Mouse (Mus musculus) lung, adult 2 months (tissue): Measurements from ENCODE around the gene Neb. TPM values are rescaled to one million over a fixed set of nuclear protein-coding genes. Genes with fewer than 3 reads are reported as not detected.

Experiments used
- DNase-seq: peaks from one replicate; pipeline ENCODE4 v3.0.0; 2022
- H3K4me1 ChIP-seq: fragments of 200-500 bp; 2 replicates; pipeline ENCODE4 v1.6.1; 2011; ENCODE audit warnings: low read length; ENCODE audit not compliant: control insufficient read depth, insufficient read depth
- H3K4me3 ChIP-seq: fragments of 200-500 bp; replicated peaks from 2 replicates; pipeline ENCODE3; 2011; ENCODE audit warnings: low read depth, mild to moderate bottlenecking, control low read depth, low read length; ENCODE audit errors: extremely low read depth
- CTCF ChIP-seq: fragments of 200-500 bp; IDR thresholded peaks from 2 replicates; pipeline ENCODE4 v1.5.1; 2011; ENCODE audit warnings: mild to moderate bottlenecking, low read length, control low read depth; ENCODE audit not compliant: insufficient read depth
- POLR2A ChIP-seq: fragments of 200-500 bp; IDR thresholded peaks from 2 replicates; pipeline ENCODE4 v1.6.1; 2011; ENCODE audit warnings: low read depth, mild to moderate bottlenecking, control low read depth, low read length, borderline replicate concordance; ENCODE audit errors: extremely low read depth
- WGBS: fragments of 180-500 bp; shearing (Covaris S2); methylation state at CpG from one replicate; pipeline ENCODE4 v1.1.7; 2018; 5-methylcytosine and 5-hydroxymethylcytosine counted together
- polyA plus RNA-seq: library from polyadenylated mRNA; depleted of rRNA; stranded (reverse); fragments of >200 nt; gene quantifications from 2 replicates; pipeline ENCODE4 v1.2.3, GENCODE M21; 2012

Neb gene
- polyA plus RNA-seq, 1 experiment: 15.0 TPM

DNA sequence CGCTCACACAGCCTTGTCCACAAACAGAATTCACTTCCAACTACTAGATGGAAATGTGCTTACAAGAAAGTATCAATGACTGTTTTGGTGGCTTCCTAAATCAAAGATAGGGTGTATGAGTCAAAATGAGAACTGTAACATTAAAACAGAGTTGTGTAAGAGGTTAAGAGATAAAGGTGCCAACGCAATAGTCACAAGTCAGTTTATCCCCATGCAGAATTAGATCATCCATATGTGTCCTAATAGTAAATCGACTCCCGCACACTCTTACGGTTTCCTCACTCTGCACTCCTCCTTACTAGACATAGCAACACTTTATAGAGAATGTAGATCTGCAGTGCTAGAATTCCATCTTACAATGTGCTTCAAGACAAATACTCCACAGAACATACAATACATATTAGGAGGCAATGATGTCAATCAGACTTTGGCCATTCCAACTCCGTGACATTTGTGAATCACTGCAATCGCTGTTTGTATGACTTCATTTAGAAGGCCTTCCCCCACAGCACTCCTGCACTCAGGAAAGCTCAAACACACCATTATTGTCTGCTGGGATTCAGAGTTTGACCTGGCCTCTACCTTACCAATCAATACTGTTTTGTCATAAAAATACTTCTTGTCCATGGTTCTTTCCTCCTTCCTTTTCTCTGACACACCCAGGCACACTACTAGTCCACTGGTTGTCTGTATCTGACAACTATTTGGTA is 41.9 kb upstream of the Neb start:
- 73% methylated on average over 7 of the region's 7 CpGs for WGBS
- peaks cover 24% of the 10 kb centered on the region for H3K4me1 ChIP-seq
- no peak for TF ChIP-seq CTCF
- no peak for TF ChIP-seq POLR2A
- no peak overlapping the region for H3K4me3 ChIP-seq
- DNase-seq: no peak

DNA sequence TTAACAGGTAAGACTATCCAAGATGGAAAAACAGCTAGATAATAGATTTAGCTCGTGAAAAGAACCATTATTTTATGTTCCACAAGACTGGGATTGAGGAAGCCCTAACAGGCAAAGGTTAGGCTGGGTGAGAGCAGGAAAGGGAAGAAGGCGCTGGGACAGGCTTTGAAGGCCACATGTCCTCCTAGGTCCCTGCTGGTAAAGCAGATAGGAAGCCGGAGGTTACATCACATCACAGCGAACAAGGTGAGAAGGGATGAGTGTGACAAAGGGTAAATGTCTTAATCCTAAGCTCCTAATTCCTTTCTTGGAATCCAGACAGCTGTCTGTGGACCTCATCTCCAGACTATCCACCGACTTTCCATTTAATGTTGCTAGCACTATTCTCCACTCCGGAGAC is 41.0 kb upstream of the Neb start:
- DNase-seq: no peak
- no peak overlapping the region for H3K4me3 ChIP-seq
- 55% methylated on average over 6 of the region's 6 CpGs for WGBS
- H3K4me1 ChIP-seq: peaks cover 24% of the 10 kb centered on the region
- TF ChIP-seq CTCF (no peak), POLR2A (no peak)

- peaks cover 3% of the 10 kb centered on the region for H3K4me1 ChIP-seq
- DNase-seq: no peak
- no peak overlapping the region for H3K4me3 ChIP-seq
- TF ChIP-seq CTCF (no peak), POLR2A (no peak)
- WGBS: 90% methylated on average over 5 of the region's 5 CpGs
Measured at GRCm38 (mm10) chr2:52412524-52413037, 34.3 kb upstream of the Neb start.

- 61% methylated on average over 1 of the region's 1 CpGs for WGBS
- no peak for DNase-seq
- TF ChIP-seq CTCF: peak; percentile 39; the same call in 1 of the 2 replicates
- TF ChIP-seq POLR2A: no peak
Measured at GRCm38 (mm10) chr2:52406480-52406879, 28.2 kb upstream of the Neb start.

GRCm38 (mm10) chr2:52405238-52405637 is 27.0 kb upstream of the Neb start:
- H3K4me3 ChIP-seq: no peak overlapping the region
- TF ChIP-seq CTCF (no peak), POLR2A (no peak)
- WGBS: 91% methylated on average over 5 of the region's 5 CpGs
- no peak for DNase-seq
- no peaks in the 10 kb centered on the region for H3K4me1 ChIP-seq

More at GRCm38 (mm10) chr2:52406480-52406879, 28.2 kb upstream of the Neb start:
- no peak overlapping the region for H3K4me3 ChIP-seq
- H3K4me1 ChIP-seq: no peaks in the 10 kb centered on the region

- DNase-seq: no peak
- Histone ChIP-seq H3K4me1 (no peaks in the 10 kb centered on the region), H3K4me3 (no peak overlapping the region)
- 76% methylated on average over 5 of the region's 5 CpGs for WGBS
- TF ChIP-seq CTCF (no peak), POLR2A (no peak)
Measured at GRCm38 (mm10) chr2:52394529-52394928, 16.3 kb upstream of the Neb start.

DNA sequence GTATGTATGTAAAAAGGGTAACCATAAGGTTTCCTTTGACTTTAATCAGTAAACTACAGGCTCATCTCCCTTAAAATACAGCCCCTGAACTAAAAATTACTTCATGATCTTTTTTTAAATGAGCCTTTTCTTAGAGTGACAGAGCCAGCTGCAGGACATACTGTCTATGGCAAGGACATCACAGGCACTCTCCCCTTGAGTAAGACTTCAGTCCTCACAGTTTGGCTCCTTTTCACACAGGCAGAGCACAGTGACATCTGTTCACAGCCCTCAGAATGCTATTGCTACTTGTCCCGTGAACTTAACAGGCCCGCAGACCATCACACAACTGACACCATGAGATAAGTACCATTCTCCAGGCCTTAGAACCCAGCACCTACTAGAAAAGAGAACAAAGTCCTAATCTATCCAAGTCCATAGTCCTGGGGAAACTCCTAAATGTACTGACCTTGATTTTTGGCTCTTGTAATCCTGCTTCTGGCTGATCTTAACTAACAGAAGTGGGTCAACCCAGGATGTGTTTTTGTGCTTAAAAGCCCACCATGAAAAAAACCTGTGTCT is 12.2 kb upstream of the Neb start:
- H3K4me3 ChIP-seq: no peak overlapping the region
- no peaks in the 10 kb centered on the region; the same call in 1 of the 2 replicates for H3K4me1 ChIP-seq
- TF ChIP-seq CTCF (no peak), POLR2A (no peak)
- no peak for DNase-seq
- WGBS: 74% methylated on average over 2 of the region's 2 CpGs

- Histone ChIP-seq H3K4me3 (no peak overlapping the region), H3K4me1 (no peaks in the 10 kb centered on the region; the same call in 1 of the 2 replicates)
- WGBS: 69% methylated on average over 3 of the region's 3 CpGs
- no peak for DNase-seq
- TF ChIP-seq CTCF (no peak), POLR2A (no peak)
Measured at GRCm38 (mm10) chr2:52389975-52390374, 11.7 kb upstream of the Neb start.

DNA sequence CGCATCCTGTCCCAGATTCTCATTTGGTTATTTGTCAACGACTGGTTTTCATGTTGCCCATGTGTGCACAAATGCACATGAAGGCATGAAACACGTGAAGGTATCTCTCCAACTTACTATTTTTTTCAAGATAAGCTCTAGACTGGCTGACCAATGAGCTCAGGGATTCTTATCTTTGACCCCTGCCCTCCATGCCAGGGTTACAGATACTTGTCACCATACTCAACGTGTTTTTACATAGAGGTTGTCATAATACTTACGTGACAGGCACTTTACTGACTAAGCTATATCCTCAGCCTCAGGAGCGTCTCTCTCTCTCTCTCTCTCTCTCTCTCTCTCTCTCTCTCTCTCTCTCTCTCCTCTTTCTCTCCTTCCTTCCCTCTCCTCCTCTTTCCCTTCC is 8.2 kb upstream of the Neb start:
- no peaks in the 10 kb centered on the region; the same call in 1 of the 2 replicates for H3K4me1 ChIP-seq
- no peak for DNase-seq
- TF ChIP-seq CTCF (no peak), POLR2A (no peak)
- H3K4me3 ChIP-seq: no peak overlapping the region
- 51% methylated on average over 6 of the region's 6 CpGs for WGBS

DNA sequence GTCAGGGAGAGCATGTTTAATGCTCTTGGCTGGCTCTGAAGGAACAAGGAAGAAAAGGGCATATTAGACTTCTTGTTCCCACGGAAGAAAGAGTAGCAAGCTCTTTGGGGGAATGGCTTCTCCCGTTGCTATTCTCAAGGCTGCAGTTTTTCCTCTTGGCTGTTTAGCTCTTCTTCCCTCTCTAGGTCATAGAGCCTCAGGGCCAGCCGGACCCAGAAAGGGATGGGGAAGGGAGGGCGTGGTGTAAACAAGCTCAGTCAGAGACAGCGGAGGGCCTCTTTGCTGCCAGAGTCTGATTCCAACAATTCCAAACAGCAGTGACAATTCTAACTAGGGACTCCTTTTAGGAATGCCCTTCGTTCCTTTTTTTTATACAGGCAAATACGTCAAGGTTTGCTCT is 7.8 kb upstream of the Neb start:
- Histone ChIP-seq H3K4me1 (no peaks in the 10 kb centered on the region; the same call in 1 of the 2 replicates), H3K4me3 (no peak overlapping the region)
- 24% methylated on average over 7 of the region's 7 CpGs for WGBS
- TF ChIP-seq CTCF: no peak
- no peak for TF ChIP-seq POLR2A
- no peak for DNase-seq
